Mouse (Mus musculus): Measurements from ENCODE around the gene Fntb. TPM values are rescaled to one million over a fixed set of nuclear protein-coding genes. Genes with fewer than 3 reads are reported as not detected.
"Not testable (repeated sequence)": the region's sequence is repeated elsewhere in the genome, so short reads cannot be mapped to it uniquely, and the experiment has no call there.

Gene Fntb
- total RNA-seq, 1 experiment from 2014 or later, result 16.5 TPM

- DNase-seq, result peak; percentile 98
Measured at GRCm38 (mm10) chr12:76837101-76837843, 71.9 kb downstream of the Fntb start.

- no peak for DNase-seq
Measured at GRCm38 (mm10) chr12:76837844-76838650, 72.7 kb downstream of the Fntb start.

- no peak for DNase-seq
Measured at GRCm38 (mm10) chr12:76839298-76839697, 73.9 kb downstream of the Fntb start.

GRCm38 (mm10) chr12:76840081-76840480, 74.7 kb downstream of the Fntb start:
- no peak for DNase-seq

GRCm38 (mm10) chr12:76844346-76845061, 79.1 kb downstream of the Fntb start:
- DNase-seq, result no peak

- DNase-seq, result no peak
Measured at GRCm38 (mm10) chr12:76852419-76852818, 87.0 kb downstream of the Fntb start.

- DNase-seq, result no peak
Measured at GRCm38 (mm10) chr12:76853378-76854142, 88.2 kb downstream of the Fntb start.

- DNase-seq, result peak; percentile 25
Measured at GRCm38 (mm10) chr12:76857087-76857486, 91.7 kb downstream of the Fntb start.

- not testable (repeated sequence) for DNase-seq
Measured at GRCm38 (mm10) chr12:76858788-76859187, 93.4 kb downstream of the Fntb start.

GRCm38 (mm10) chr12:76863651-76864050, 98.3 kb downstream of the Fntb start:
- DNase-seq, result peak; percentile 31

- no peak for DNase-seq
Measured at GRCm38 (mm10) chr12:76865266-76865665, 99.9 kb downstream of the Fntb start.

GRCm38 (mm10) chr12:76867586-76868280, 102.3 kb downstream of the Fntb start:
- DNase-seq, result peak; percentile 59

GRCm38 (mm10) chr12:76868463-76869198, 103.2 kb downstream of the Fntb start:
- peak; percentile 32 for DNase-seq

GRCm38 (mm10) chr12:76869561-76869960, 104.2 kb downstream of the Fntb start:
- no peak for DNase-seq

- no peak for DNase-seq
Measured at GRCm38 (mm10) chr12:76872767-76873316, 107.5 kb downstream of the Fntb start.

GRCm38 (mm10) chr12:76874826-76875225, 109.4 kb downstream of the Fntb start:
- peak; percentile 52 for DNase-seq

- DNase-seq, result peak; percentile 83
Measured at GRCm38 (mm10) chr12:76879242-76879641, 113.9 kb downstream of the Fntb start.

- DNase-seq, result no peak
Measured at GRCm38 (mm10) chr12:76880131-76880530, 114.7 kb downstream of the Fntb start.

- DNase-seq, result peak; percentile 86
Measured at GRCm38 (mm10) chr12:76883824-76884223, 118.4 kb downstream of the Fntb start.

GRCm38 (mm10) chr12:76885103-76885502, 119.7 kb downstream of the Fntb start:
- no peak for DNase-seq

Measured in adrenal gland, postnatal 14 days (tissue).